Mouse (Mus musculus): Measurements from ENCODE around the gene Anxa6. TPM values are rescaled to one million over a fixed set of nuclear protein-coding genes. Genes with fewer than 3 reads are reported as not detected.

Anxa6 gene
- polyA plus RNA-seq, 1 experiment from 2014 or later, result 42.3 TPM

DNA sequence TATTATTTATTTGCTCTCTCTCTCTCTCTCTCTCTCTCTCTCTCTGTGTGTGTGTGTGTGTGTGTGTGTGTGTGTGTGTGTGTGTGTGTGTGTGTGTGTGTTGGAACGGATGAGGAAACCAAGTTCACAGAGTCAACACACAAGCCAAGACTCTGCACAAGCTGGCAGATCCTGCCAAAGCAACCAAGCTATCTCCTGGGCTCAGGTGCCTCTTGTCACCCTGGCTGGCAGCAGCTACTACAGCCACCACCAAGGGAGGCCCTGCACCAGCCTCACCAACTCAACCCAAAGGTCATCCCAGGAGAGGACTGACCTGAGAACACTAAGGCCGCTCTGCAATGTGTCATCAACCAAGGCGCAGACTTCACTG lies 96.5 kb downstream of the Anxa6 start:
- H3K36me3 ChIP-seq (ENCODE audit: control insufficient read depth, insufficient read depth, low read length), result 0 out of 2 replicates have a peak, but pooled peaks cover 4% of the 10 kb centered on the region
- no peak overlapping the region for H3K4me3 ChIP-seq (ENCODE audit: low read depth, low read length)
- no peak overlapping the region for H3K9ac ChIP-seq (replicated peaks; ENCODE audit: low read depth, low read length)
- H3K27ac ChIP-seq (ENCODE audit: low read depth, low read length), result no peak overlapping the region
- no peaks in the 10 kb centered on the region for H3K9me3 ChIP-seq (ENCODE audit: control insufficient read depth, low read length)
- WGBS, result 87% methylated on average over 3 of the region's 3 CpGs
- no peak overlapping the region for H3K4me2 ChIP-seq (ENCODE audit: low read depth, low read length)
- H3K27me3 ChIP-seq (ENCODE audit: control insufficient read depth, insufficient read depth, low read length), result no peaks in the 10 kb centered on the region
- no peak for ATAC-seq (ENCODE audit: low read depth)
- 0 out of 2 replicates have a peak, but pooled peaks cover 2% of the 10 kb centered on the region for H3K4me1 ChIP-seq (ENCODE audit: control insufficient read depth, insufficient read depth, low read length)

GRCm38 (mm10) chr11:54936035-54936770 lies 97.0 kb downstream of the Anxa6 start:
- Histone ChIP-seq H3K9me3 (ENCODE audit: control insufficient read depth, low read length) (no peaks in the 10 kb centered on the region), H3K36me3 (ENCODE audit: control insufficient read depth, insufficient read depth, low read length) (0 out of 2 replicates have a peak, but pooled peaks cover 4% of the 10 kb centered on the region), H3K4me3 (ENCODE audit: low read depth, low read length) (no peak overlapping the region), H3K27ac (ENCODE audit: low read depth, low read length) (no peak overlapping the region), H3K4me1 (ENCODE audit: control insufficient read depth, insufficient read depth, low read length) (0 out of 2 replicates have a peak, but pooled peaks cover 2% of the 10 kb centered on the region), H3K9ac (replicated peaks; ENCODE audit: low read depth, low read length) (no peak overlapping the region), H3K4me2 (ENCODE audit: low read depth, low read length) (no peak overlapping the region), H3K27me3 (ENCODE audit: control insufficient read depth, insufficient read depth, low read length) (no peaks in the 10 kb centered on the region)
- ATAC-seq (ENCODE audit: low read depth), result no peak
- 34% methylated on average over 12 of the region's 12 CpGs for WGBS

DNA sequence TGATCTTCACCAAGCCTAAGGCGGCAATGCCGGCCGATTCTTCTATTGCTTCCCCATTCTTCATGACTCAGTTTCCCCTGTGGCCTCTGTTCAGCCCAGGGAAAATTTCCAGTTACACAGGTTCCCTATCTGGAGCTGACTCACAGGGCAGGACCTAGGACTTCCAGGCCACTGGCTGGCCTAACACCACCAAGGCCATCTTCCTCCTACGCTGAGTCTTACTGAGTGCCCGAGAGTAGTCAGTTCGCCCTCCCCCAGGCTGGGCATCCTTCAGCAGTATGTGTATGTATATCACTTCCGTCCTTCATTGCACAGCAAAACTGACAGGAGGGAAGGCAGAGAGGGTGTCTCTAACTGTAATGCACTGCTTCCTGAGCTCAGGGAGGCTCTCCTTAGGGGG lies 99.0 kb downstream of the Anxa6 start:
- Histone ChIP-seq H3K4me3 (ENCODE audit: low read depth, low read length) (no peak overlapping the region), H3K27me3 (ENCODE audit: control insufficient read depth, insufficient read depth, low read length) (no peaks in the 10 kb centered on the region), H3K4me1 (ENCODE audit: control insufficient read depth, insufficient read depth, low read length) (0 out of 2 replicates have a peak, but pooled peaks cover 2% of the 10 kb centered on the region), H3K27ac (ENCODE audit: low read depth, low read length) (no peak overlapping the region), H3K9ac (replicated peaks; ENCODE audit: low read depth, low read length) (no peak overlapping the region), H3K9me3 (ENCODE audit: control insufficient read depth, low read length) (no peaks in the 10 kb centered on the region), H3K36me3 (ENCODE audit: control insufficient read depth, insufficient read depth, low read length) (0 out of 2 replicates have a peak, but pooled peaks cover 4% of the 10 kb centered on the region), H3K4me2 (ENCODE audit: low read depth, low read length) (no peak overlapping the region)
- ATAC-seq (ENCODE audit: low read depth), result no peak
- 93% methylated on average over 7 of the region's 7 CpGs for WGBS

DNA sequence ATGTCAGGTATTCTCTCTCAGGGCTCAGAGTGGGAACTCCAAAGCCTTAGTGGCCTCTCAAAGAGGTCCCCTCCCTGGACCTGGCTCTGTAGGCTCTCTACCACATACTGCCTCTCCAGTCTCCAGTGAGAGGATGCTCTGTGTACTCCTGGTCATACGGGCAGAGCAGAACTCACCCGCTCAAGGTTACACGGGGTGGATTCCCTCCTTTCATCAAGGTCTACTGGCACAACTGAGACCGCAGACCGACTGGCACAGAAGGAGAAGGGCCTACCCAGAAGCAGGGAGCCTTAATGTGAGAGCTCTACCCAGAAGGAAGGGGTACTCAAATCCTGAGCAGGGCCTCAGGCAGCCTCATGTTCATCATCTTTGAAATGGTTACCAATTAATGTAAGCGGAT lies 100.7 kb downstream of the Anxa6 start:
- H3K27me3 ChIP-seq (ENCODE audit: control insufficient read depth, insufficient read depth, low read length), result no peaks in the 10 kb centered on the region
- no peak overlapping the region for H3K27ac ChIP-seq (ENCODE audit: low read depth, low read length)
- 95% methylated on average over 6 of the region's 6 CpGs for WGBS
- H3K9me3 ChIP-seq (ENCODE audit: control insufficient read depth, low read length), result no peaks in the 10 kb centered on the region
- H3K4me3 ChIP-seq (ENCODE audit: low read depth, low read length), result no peak overlapping the region
- no peak overlapping the region for H3K9ac ChIP-seq (replicated peaks; ENCODE audit: low read depth, low read length)
- H3K4me2 ChIP-seq (ENCODE audit: low read depth, low read length), result no peak overlapping the region
- 0 out of 2 replicates have a peak, but pooled peaks cover 2% of the 10 kb centered on the region for H3K4me1 ChIP-seq (ENCODE audit: control insufficient read depth, insufficient read depth, low read length)
- ATAC-seq (ENCODE audit: low read depth), result no peak
- H3K36me3 ChIP-seq (ENCODE audit: control insufficient read depth, insufficient read depth, low read length), result peaks cover 8% of the 10 kb centered on the region; the same call in 1 of the 2 replicates

DNA sequence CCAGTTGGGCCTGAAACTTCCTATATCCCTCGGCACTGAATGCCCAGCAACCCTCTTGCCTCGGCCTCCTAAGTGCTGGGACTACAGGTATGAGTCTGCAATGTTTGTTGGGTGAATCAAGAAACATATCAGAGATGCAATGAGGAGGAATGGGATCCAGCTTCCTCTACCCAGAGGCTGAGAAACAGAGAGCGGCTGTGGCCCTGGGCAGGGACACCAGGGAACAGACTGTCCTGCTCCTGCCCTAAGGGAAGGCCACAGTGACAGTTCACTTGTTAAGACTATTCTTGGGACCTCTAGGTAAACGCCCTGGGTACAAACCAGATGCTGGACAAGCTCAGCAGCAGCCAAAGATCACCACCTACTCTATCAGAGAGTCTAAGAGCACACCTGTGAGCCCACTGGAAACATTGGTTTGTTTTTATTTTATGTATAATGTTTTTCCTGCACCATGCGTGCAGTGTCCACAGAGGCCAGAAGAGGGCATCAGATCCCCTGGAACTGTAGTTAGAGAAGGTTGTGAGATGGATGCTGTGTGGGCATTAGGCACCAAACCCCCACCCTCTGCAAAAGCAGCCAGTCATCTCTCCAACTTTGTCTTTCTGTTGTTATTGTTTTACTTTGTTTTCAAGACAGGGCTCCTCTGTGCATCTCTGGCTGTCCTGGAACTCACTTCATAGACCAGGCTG lies 101.7 kb downstream of the Anxa6 start:
- no peaks in the 10 kb centered on the region for H3K9me3 ChIP-seq (ENCODE audit: control insufficient read depth, low read length)
- 0 out of 2 replicates have a peak, but pooled peaks cover 2% of the 10 kb centered on the region for H3K4me1 ChIP-seq (ENCODE audit: control insufficient read depth, insufficient read depth, low read length)
- ATAC-seq (ENCODE audit: low read depth), result no peak
- no peaks in the 10 kb centered on the region for H3K27me3 ChIP-seq (ENCODE audit: control insufficient read depth, insufficient read depth, low read length)
- WGBS, result 62% methylated on average over 5 of the region's 5 CpGs
- H3K36me3 ChIP-seq (ENCODE audit: control insufficient read depth, insufficient read depth, low read length), result peaks cover 7% of the 10 kb centered on the region; the same call in 1 of the 2 replicates
- H3K4me3 ChIP-seq (ENCODE audit: low read depth, low read length), result no peak overlapping the region
- no peak overlapping the region for H3K27ac ChIP-seq (ENCODE audit: low read depth, low read length)
- H3K9ac ChIP-seq (replicated peaks; ENCODE audit: low read depth, low read length), result no peak overlapping the region
- no peak overlapping the region for H3K4me2 ChIP-seq (ENCODE audit: low read depth, low read length)

GRCm38 (mm10) chr11:54930318-54930979 lies 102.8 kb downstream of the Anxa6 start:
- Histone ChIP-seq H3K27ac (ENCODE audit: low read depth, low read length) (no peak overlapping the region), H3K9ac (replicated peaks; ENCODE audit: low read depth, low read length) (no peak overlapping the region), H3K27me3 (ENCODE audit: control insufficient read depth, insufficient read depth, low read length) (no peaks in the 10 kb centered on the region), H3K4me1 (ENCODE audit: control insufficient read depth, insufficient read depth, low read length) (no peaks in the 10 kb centered on the region), H3K4me3 (ENCODE audit: low read depth, low read length) (no peak overlapping the region), H3K9me3 (ENCODE audit: control insufficient read depth, low read length) (no peaks in the 10 kb centered on the region), H3K36me3 (ENCODE audit: control insufficient read depth, insufficient read depth, low read length) (peaks cover 7% of the 10 kb centered on the region; the same call in 1 of the 2 replicates), H3K4me2 (ENCODE audit: low read depth, low read length) (no peak overlapping the region)
- ATAC-seq (ENCODE audit: low read depth), result no peak
- 71% methylated on average over 7 of the region's 7 CpGs for WGBS

- H3K4me1 ChIP-seq (ENCODE audit: control insufficient read depth, insufficient read depth, low read length), result no peaks in the 10 kb centered on the region
- no peak overlapping the region for H3K4me2 ChIP-seq (ENCODE audit: low read depth, low read length)
- peaks cover 7% of the 10 kb centered on the region; the same call in 1 of the 2 replicates for H3K36me3 ChIP-seq (ENCODE audit: control insufficient read depth, insufficient read depth, low read length)
- WGBS, result 87% methylated on average over 8 of the region's 8 CpGs
- no peak for ATAC-seq (ENCODE audit: low read depth)
- no peak overlapping the region for H3K9ac ChIP-seq (replicated peaks; ENCODE audit: low read depth, low read length)
- H3K27ac ChIP-seq (ENCODE audit: low read depth, low read length), result no peak overlapping the region
- no peak overlapping the region for H3K4me3 ChIP-seq (ENCODE audit: low read depth, low read length)
- H3K27me3 ChIP-seq (ENCODE audit: control insufficient read depth, insufficient read depth, low read length), result no peaks in the 10 kb centered on the region
- no peaks in the 10 kb centered on the region for H3K9me3 ChIP-seq (ENCODE audit: control insufficient read depth, low read length)
These were observed 103.5 kb downstream of the Anxa6 start for GRCm38 (mm10) chr11:54929744-54930143.

GRCm38 (mm10) chr11:54929290-54929689 lies 104.0 kb downstream of the Anxa6 start:
- Histone ChIP-seq H3K9ac (replicated peaks; ENCODE audit: low read depth, low read length) (no peak overlapping the region), H3K27ac (ENCODE audit: low read depth, low read length) (no peak overlapping the region), H3K4me1 (ENCODE audit: control insufficient read depth, insufficient read depth, low read length) (no peaks in the 10 kb centered on the region), H3K9me3 (ENCODE audit: control insufficient read depth, low read length) (no peaks in the 10 kb centered on the region), H3K4me3 (ENCODE audit: low read depth, low read length) (no peak overlapping the region), H3K4me2 (ENCODE audit: low read depth, low read length) (no peak overlapping the region), H3K27me3 (ENCODE audit: control insufficient read depth, insufficient read depth, low read length) (no peaks in the 10 kb centered on the region), H3K36me3 (ENCODE audit: control insufficient read depth, insufficient read depth, low read length) (peaks cover 10% of the 10 kb centered on the region; the same call in 1 of the 2 replicates)
- over 99% methylated on average over 6 of the region's 6 CpGs for WGBS
- no peak for ATAC-seq (ENCODE audit: low read depth)
